Mouse (Mus musculus) liver, postnatal 0 days (tissue): ENCODE measurements around the gene Hps3. TPM values are rescaled to one million over a fixed set of nuclear protein-coding genes. Genes with fewer than 3 reads are reported as not detected.
"Not testable (repeated sequence)": the region's sequence is repeated elsewhere in the genome, so short reads cannot be mapped to it uniquely, and the experiment has no call there.

Experiments
- ATAC-seq: fragments of 200-750 bp; cut with Nextera tagmentation; 2 replicates; pipeline ENCODE4 v1.8.0; 2017; ENCODE audit warnings: mild to moderate bottlenecking, moderate library complexity
- DNase-seq: peaks from one replicate; pipeline ENCODE4 v3.0.0-alpha.2; 2016
- H3K27ac ChIP-seq: fragments of 300-500 bp; sonication (generic); 2 replicates; pipeline ENCODE4 v1.5.1; 2014; ENCODE audit warnings: antibody characterized with exemption, moderate library complexity, mild to moderate bottlenecking, low read depth
- H3K27me3 ChIP-seq: fragments of 300-500 bp; sonication (generic); 2 replicates; pipeline ENCODE4 v1.6.1; 2014; ENCODE audit warnings: low read length, control low read depth, mixed read lengths; ENCODE audit not compliant: insufficient read depth
- H3K36me3 ChIP-seq: fragments of 300-500 bp; sonication (generic); replicated peaks from 2 replicates; pipeline ENCODE4 v1.6.1; 2014; ENCODE audit warnings: mild to moderate bottlenecking, control low read depth, low read length, moderate library complexity, mixed read lengths; ENCODE audit not compliant: insufficient read depth
- H3K4me1 ChIP-seq: fragments of 300-500 bp; sonication (generic); 2 replicates; pipeline ENCODE4 v1.6.1; 2014; ENCODE audit warnings: antibody characterized with exemption, mild to moderate bottlenecking, control low read depth; ENCODE audit not compliant: insufficient read depth
- H3K4me2 ChIP-seq: fragments of 300-500 bp; sonication (generic); 2 replicates; pipeline ENCODE4 v1.6.1; 2014; ENCODE audit warnings: low read depth, mild to moderate bottlenecking, low read length, moderate library complexity, mixed read lengths
- H3K4me3 ChIP-seq: fragments of 300-500 bp; sonication (generic); 2 replicates; pipeline ENCODE4 v1.5.1; 2014; ENCODE audit warnings: low read depth, low read length
- H3K9ac ChIP-seq: fragments of 300-500 bp; sonication (generic); replicated peaks from 2 replicates; pipeline ENCODE4 v1.6.1; 2014; ENCODE audit warnings: mild to moderate bottlenecking, moderate library complexity
- H3K9me3 ChIP-seq: fragments of 300-500 bp; sonication (generic); 2 replicates; pipeline ENCODE4 v1.6.1; 2016; ENCODE audit warnings: mild to moderate bottlenecking, control low read depth, low read length, mixed read lengths
- CTCF ChIP-seq: sonication (generic); IDR thresholded peaks from 2 replicates; pipeline ENCODE4 v1.5.1; 2016; ENCODE audit warnings: antibody characterized with exemption, low read depth
- EP300 ChIP-seq: IDR thresholded peaks from 2 replicates; pipeline ENCODE4 v1.6.1; 2016; ENCODE audit warnings: antibody characterized with exemption, low read depth, mild to moderate bottlenecking
- WGBS: fragments of 180-500 bp; shearing (Covaris S2); extraction: QIAGEN DNeasy Blood & Tissue Kit; methylation state at CpG from one replicate; pipeline ENCODE4 v1.1.7; 2014; ENCODE audit not compliant: insufficient replicate concordance; 5-methylcytosine and 5-hydroxymethylcytosine counted together
- polyA plus RNA-seq: library from polyadenylated mRNA; unstranded; fragments of >200 nt; fragmentation: Nextera tagmentation; extraction: Ambion mirVana; gene quantifications from 2 replicates; pipeline ENCODE4 v1.2.1, GENCODE M21; 2015

Hps3 gene
- 5.1 and 5.4 TPM in 2 replicates for polyA plus RNA-seq

DNA sequence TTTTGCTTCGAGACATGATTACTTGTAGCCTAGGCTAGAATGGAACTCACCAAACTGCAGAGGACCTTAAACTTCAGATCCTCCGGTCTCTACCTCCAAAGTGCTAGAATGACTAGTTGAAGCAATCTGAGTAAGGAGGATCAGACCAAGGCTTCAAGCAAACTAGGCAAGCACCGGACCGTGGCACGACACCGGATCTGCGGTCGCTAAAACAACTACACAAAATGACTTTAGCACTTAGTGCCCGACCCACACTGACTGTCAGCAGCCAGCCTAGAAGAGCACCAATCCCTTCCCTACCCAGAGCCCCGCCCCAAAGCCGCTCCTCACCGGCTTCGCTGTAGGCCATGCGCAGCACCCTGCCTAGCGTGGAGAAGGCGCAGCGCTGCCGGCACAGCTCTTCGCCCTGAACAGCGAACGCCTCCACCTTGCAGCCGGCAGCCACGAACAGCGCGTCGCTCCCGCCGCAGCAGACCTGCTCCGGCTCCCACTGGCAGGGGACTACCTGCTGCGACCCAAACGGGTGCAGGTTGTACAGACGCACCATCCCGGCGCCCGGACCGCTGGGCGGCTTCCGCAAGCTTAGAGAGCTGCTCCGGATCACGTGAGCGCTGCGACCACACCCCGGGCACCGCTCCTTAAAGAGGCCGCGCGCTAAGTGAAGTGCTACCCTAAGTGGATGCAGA lies at the start of gene Hps3:
Hps3 (minus strand) TSS at position 597 of the 686 bp plus-strand sequence.
- DNase-seq = peak; percentile 89
- peak; percentile 100 for ATAC-seq
- no peaks in the 10 kb centered on the region for H3K9me3 ChIP-seq
- peak within 1 kb of the TSS; percentile 60 for H3K4me3 ChIP-seq
- H3K36me3 ChIP-seq = 0 out of 2 replicates have a peak, but pooled peaks cover 2% of the 10 kb centered on the region
- H3K27me3 ChIP-seq = no peaks in the 10 kb centered on the region
- under 1% methylated on average over 47 of the region's 47 CpGs for WGBS
- peak within 1 kb of the TSS; percentile 61 for H3K9ac ChIP-seq
- H3K4me1 ChIP-seq = peaks cover 9% of the 10 kb centered on the region
- peak within 1 kb of the TSS; percentile 80 for H3K27ac ChIP-seq
- peak within 1 kb of the TSS; percentile 74 for H3K4me2 ChIP-seq
- TF ChIP-seq CTCF (peak; percentile 15; the same call in 1 of the 2 replicates), EP300 (no peak)

- no peak for DNase-seq
- no peak for ATAC-seq
- no peaks in the 10 kb centered on the region for H3K9me3 ChIP-seq
- no peak for TF ChIP-seq CTCF
- no peak for TF ChIP-seq EP300
- no peak overlapping the region for H3K27ac ChIP-seq
- no peak overlapping the region for H3K4me3 ChIP-seq
- H3K4me2 ChIP-seq = no peak overlapping the region
- no peaks in the 10 kb centered on the region for H3K27me3 ChIP-seq
- 71% methylated on average over 3 of the region's 3 CpGs for WGBS
- no peak overlapping the region for H3K9ac ChIP-seq
- H3K4me1 ChIP-seq = no peaks in the 10 kb centered on the region
- peaks cover 14% of the 10 kb centered on the region for H3K36me3 ChIP-seq
Observed at GRCm38 (mm10) chr3:20082161-20082560, 47.0 kb upstream of the Hps3 start.

GRCm38 (mm10) chr3:20076145-20077053 lies 41.3 kb upstream of the Hps3 start:
- H3K4me3 ChIP-seq = no peak overlapping the region
- H3K27me3 ChIP-seq = no peaks in the 10 kb centered on the region
- no peak for DNase-seq
- WGBS = 64% methylated on average over 11 of the region's 11 CpGs
- no peak for ATAC-seq
- no peak overlapping the region for H3K9ac ChIP-seq
- no peak overlapping the region for H3K4me2 ChIP-seq
- H3K9me3 ChIP-seq = no peaks in the 10 kb centered on the region
- peaks cover 19% of the 10 kb centered on the region for H3K36me3 ChIP-seq
- no peak overlapping the region for H3K27ac ChIP-seq
- TF ChIP-seq EP300 = no peak
- TF ChIP-seq CTCF = peak; percentile 50
- no peaks in the 10 kb centered on the region for H3K4me1 ChIP-seq

DNA sequence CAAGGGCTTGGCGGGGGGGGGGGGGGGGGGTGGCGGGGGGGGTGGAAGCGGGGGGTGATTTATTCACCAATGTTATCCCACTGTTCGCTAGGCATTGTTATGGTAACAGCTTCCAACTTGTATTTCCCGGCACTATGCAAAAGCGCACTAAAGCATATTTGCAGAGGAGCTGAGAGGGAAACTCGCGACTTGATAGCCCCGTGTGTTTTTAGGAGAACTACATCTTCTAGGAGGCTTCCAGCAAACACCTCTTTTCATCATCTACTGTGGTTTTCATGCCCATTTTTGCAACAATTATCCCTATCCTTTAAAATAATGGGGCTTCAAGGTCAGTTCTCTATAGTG lies 23.1 kb upstream of the Hps3 start:
- no peak for TF ChIP-seq CTCF
- no peak for TF ChIP-seq EP300
- ATAC-seq (no peak), DNase-seq (no peak)
- H3K27ac ChIP-seq = no peak overlapping the region
- H3K27me3 ChIP-seq = no peaks in the 10 kb centered on the region
- peak overlapping the region; percentile 62 for H3K9ac ChIP-seq
- 0% methylated on average over 6 of the region's 9 CpGs for WGBS
- H3K4me3 ChIP-seq = peak overlapping the region; percentile 66
- no peaks in the 10 kb centered on the region for H3K9me3 ChIP-seq
- H3K36me3 ChIP-seq = peaks cover 4% of the 10 kb centered on the region
- peaks cover 12% of the 10 kb centered on the region for H3K4me1 ChIP-seq
- H3K4me2 ChIP-seq = peak overlapping the region; percentile 85

GRCm38 (mm10) chr3:20057306-20058196 lies 22.4 kb upstream of the Hps3 start, which contains the start of gene Hltf:
Gene Hltf (plus strand): TSS chr3:20057811.
- under 1% methylated on average over 49 of the region's 54 CpGs for WGBS
- Histone ChIP-seq H3K9ac (peak within 1 kb of the TSS; percentile 62), H3K27ac (peak within 1 kb of the TSS; percentile 78; the same call in 1 of the 2 replicates), H3K36me3 (peaks cover 4% of the 10 kb centered on the region), H3K27me3 (no peaks in the 10 kb centered on the region), H3K9me3 (no peaks in the 10 kb centered on the region), H3K4me3 (peak within 1 kb of the TSS; percentile 66), H3K4me2 (peak within 1 kb of the TSS; percentile 85), H3K4me1 (peaks cover 12% of the 10 kb centered on the region)
- peak; percentile 100 for ATAC-seq
- peak; percentile 92 for DNase-seq
- TF ChIP-seq CTCF (no peak), EP300 (peak; percentile 30; the same call in 1 of the 2 replicates)

DNA sequence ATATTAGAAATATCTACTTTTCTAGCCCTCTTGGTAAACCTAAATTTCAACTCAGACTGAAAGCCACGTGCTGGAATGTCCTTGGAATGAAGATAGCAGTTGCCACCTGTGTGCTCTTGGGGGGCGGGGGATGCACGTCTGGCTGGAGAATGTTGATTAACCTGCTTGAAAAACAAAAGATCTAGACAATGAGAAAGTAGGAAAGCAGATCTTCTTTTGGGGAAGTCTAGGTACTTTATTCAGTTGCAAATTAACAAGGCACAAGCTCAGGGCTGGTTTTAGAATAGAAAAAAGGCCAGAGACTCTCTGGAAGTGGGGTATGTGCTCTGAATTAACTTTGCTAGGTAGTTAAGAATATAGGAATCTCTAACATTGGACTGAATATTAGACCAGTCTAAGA lies 9.6 kb upstream of the Hps3 start:
- not testable (repeated sequence) for H3K9me3 ChIP-seq, H3K9ac ChIP-seq, H3K27me3 ChIP-seq, H3K4me2 ChIP-seq, H3K36me3 ChIP-seq, H3K4me1 ChIP-seq, H3K27ac ChIP-seq, DNase-seq, ATAC-seq, H3K4me3 ChIP-seq
- 65% methylated on average over 3 of the region's 3 CpGs for WGBS

- not testable (repeated sequence) for ATAC-seq, H3K27ac ChIP-seq, H3K36me3 ChIP-seq, DNase-seq, H3K4me3 ChIP-seq, H3K4me2 ChIP-seq, H3K27me3 ChIP-seq, H3K4me1 ChIP-seq, H3K9me3 ChIP-seq, H3K9ac ChIP-seq
- 87% methylated on average over 7 of the region's 7 CpGs for WGBS
Observed at GRCm38 (mm10) chr3:20041461-20041860, 6.3 kb upstream of the Hps3 start.
